ENCODE assay signal across 16 mouse cellular contexts in genomic region chr4:7912675-7913074, GRCm38 (mm10).
"Had no signal": no experiment of that assay in that cellular context is flagged by ENCODE, and none has a peak within 500 bp of the region (broad histone marks: within the 10 kb centered on the region; RNA-seq: fewer than 3 reads in every experiment).

No protein-coding gene starts in this region.

- H3K27ac ChIP-seq: kidney, postnatal 0 days; layer of hippocampus, adult 2 months; liver, embryonic 13.5 days; midbrain, embryonic 12.5 days; midbrain, embryonic 15.5 days; neural tube, embryonic 12.5 days; neural tube, embryonic 15.5 days had no signal

- DNase-seq: kidney, postnatal 25 days; layer of hippocampus, adult 9-11 months; liver, embryonic 13.5 days; lung, adult 2 months; lung, postnatal 14 days; lung, postnatal 4 days; right cerebral cortex, adult 18-20 months; right cerebral cortex, postnatal 14 days; right cerebral cortex, postnatal 4 days; thymus, postnatal 25 days had no signal

- H3K4me1 ChIP-seq: liver, embryonic 13.5 days; midbrain, embryonic 12.5 days; midbrain, embryonic 15.5 days; neural tube, embryonic 12.5 days; neural tube, embryonic 15.5 days had no signal

- H3K4me3 ChIP-seq: layer of hippocampus, adult 2 months; liver, embryonic 13.5 days; midbrain, embryonic 12.5 days; midbrain, embryonic 15.5 days; neural tube, embryonic 12.5 days; neural tube, embryonic 15.5 days had no signal

- H3K36me3 ChIP-seq: liver, embryonic 13.5 days; midbrain, embryonic 12.5 days; midbrain, embryonic 15.5 days; neural tube, embryonic 12.5 days; neural tube, embryonic 15.5 days had no signal

- H3K27me3 ChIP-seq: liver, embryonic 13.5 days; midbrain, embryonic 12.5 days; midbrain, embryonic 15.5 days; neural tube, embryonic 12.5 days; neural tube, embryonic 15.5 days had no signal

- H3K4me2 ChIP-seq: liver, embryonic 13.5 days; midbrain, embryonic 12.5 days; midbrain, embryonic 15.5 days; neural tube, embryonic 12.5 days; neural tube, embryonic 15.5 days had no signal

- H3K9ac ChIP-seq: liver, embryonic 13.5 days; midbrain, embryonic 12.5 days; midbrain, embryonic 15.5 days; neural tube, embryonic 12.5 days; neural tube, embryonic 15.5 days had no signal

- ATAC-seq: midbrain, embryonic 15.5 days had no signal

- H3K9me3 ChIP-seq: liver, embryonic 13.5 days; midbrain, embryonic 12.5 days; midbrain, embryonic 15.5 days; neural tube, embryonic 12.5 days; neural tube, embryonic 15.5 days had no signal
